Mouse (Mus musculus) stomach, postnatal 0 days (tissue): ENCODE measurements around the gene Npas4.

Experiments
- CTCF ChIP-seq: IDR thresholded peaks from 2 replicates; pipeline ENCODE4 v1.5.1; 2016; ENCODE audit warnings: antibody characterized with exemption, low read depth, mild to moderate bottlenecking, moderate library complexity
- EP300 ChIP-seq: optimal IDR thresholded peaks from 2 replicates; pipeline ENCODE3; 2016; ENCODE audit warnings: antibody characterized with exemption

GRCm38 (mm10) chr19:5018191-5018590, 28.1 kb upstream of the Npas4 start:
- TF ChIP-seq EP300 (no peak), CTCF (no peak)
